Mouse (Mus musculus) adrenal gland, postnatal 10 days (tissue): ENCODE measurements at regions not wholly inside any gene's neighbourhood (a gene's known extent, or its start where the extent isn't known, plus 50 kb on each side); places are given as distances from the start of the nearest gene placed in this dataset.

Experiments used
- DNase-seq: peaks from one replicate; pipeline ENCODE4 v3.0.0; 2021; ENCODE audit warnings: mixed read lengths

- no peak for DNase-seq
Measured at GRCm38 (mm10) chr2:72674856-72675440, 199.0 kb downstream of the Cdca7 start.

- no peak for DNase-seq
Measured at GRCm38 (mm10) chr2:72677731-72678130, 201.8 kb downstream of the Cdca7 start.

DNA sequence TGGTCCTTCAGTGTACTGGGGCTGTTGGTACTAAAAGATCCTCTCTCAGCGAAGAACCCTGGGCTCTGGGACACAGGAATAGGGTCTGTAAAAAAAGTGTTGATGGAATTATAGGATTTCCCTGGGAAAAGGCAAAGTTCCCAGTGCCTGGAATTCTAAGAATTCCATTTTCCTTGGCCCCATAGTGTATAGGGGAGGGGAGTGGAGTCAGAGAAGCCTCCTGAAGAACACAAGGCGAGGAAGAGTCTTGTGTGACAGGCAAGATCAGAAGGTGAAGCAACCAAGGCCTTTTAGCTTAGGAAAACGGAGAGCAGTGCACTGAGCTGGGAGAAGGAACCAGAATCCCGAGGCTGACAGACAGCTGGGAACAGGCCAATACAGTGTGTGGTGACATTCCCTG, 212.1 kb downstream of the Cdca7 start:
- no peak for DNase-seq

DNA sequence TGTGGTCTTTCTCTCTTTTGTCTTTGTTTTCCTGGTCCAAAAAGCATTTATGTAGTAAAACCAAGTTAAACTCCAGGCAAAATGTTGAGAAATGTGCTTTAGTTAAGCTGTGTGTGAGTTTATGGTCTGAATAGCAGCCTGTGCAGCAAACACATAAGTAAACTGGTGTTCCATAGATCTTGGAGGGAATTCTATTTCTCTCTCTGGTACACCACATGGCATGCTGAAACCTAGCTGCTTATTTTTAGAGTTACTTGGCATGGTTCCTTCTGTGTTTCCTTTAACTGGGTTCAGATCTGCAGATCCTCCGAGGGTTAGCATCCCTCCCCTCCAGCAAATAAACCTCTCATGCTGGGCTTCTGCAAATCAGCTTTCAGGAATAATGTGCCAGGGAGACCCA, 225.1 kb downstream of the Cdca7 start:
- DNase-seq = no peak

DNA sequence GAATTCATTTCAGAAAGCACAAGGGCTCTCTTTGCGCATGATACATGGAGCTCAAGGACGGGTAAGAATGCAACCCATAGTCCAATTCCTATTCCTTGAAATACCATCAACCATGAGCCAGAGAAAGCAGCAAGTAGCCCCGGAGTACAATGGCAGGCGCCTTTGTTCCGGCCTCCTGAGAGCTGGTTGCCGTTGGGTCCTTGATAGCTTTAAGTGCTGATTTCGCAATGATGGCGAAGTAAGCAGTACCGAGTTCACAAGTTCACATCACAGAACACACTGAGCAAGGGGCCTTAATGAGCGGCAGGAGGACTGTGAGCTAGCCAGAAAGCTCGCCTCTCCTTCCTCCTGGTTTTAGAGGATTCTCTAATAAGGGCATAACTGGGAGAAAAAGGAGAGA, 227.3 kb downstream of the Cdca7 start:
- DNase-seq = no peak

DNA sequence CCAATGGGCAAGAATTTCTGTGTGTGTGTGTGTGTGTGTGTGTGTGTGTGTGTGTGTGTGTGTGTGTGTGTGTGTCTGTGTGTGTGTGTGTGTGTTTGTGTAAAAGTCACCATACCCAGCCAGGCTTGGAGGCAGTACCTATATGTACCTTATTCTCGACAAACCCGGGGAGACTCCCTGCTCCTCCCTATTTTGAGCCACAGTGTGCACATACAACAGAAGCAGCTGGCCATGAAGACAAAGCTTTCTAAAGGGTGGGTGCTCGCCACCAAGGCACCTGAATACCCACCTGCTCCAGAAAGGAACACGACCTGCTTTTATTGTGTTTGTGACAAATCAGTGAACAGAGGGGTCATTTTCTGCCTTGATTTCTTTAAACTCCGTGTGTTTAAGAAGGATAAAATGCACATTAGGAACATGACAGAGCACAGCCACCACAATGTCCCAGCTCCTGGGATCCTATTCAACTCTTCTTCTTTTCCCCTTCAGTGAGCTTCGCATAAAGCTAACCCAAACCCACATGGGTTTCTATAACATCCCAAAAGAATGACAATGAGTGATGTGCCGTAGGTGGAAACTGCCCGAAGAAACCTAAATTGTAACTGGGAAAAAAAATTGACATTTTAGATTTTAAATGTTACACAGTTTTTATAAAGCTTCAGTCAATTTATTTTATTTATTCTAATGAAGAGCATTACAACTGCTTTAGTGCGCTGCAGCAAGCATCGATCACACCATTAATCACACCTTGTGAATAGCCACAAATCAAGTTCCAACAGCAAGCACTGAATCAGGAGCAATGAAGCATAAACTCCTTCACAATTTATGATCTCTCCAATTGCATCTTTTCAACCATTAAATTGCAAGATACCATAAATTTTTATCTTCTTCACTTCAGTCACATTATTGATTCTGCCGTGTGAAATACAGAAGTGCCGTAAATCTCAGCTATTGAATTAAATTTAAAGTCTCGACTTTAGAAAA, 232.0 kb downstream of the Cdca7 start:
- DNase-seq = no peak

GRCm38 (mm10) chr2:72716931-72717330, 241.0 kb downstream of the Cdca7 start:
- DNase-seq = no peak

- DNase-seq = peak; percentile 77
Measured at GRCm38 (mm10) chr2:72728699-72729098, 251.5 kb downstream of the Sp3 start.

DNA sequence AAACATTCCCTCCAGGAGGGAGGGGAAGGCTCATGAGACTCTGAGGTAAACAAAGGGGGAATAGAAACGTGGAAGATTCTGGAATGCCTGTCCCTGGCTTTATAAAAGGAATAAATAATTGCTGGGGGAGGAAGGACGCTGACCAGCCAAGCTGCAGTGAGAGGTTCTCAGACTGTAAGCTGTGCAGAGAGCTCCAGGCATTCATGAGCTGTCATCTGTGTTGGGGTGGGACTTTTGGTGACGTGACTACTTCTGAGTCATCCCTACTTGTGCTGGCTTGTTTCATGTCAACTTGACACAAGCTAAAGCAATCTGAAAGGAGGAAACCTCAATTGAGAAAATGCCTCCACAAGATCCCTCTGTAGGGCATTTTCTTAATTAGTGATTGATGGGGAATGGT, 246.9 kb downstream of the Sp3 start:
- DNase-seq = no peak

GRCm38 (mm10) chr2:72735035-72735434, 245.2 kb downstream of the Sp3 start:
- no peak for DNase-seq

GRCm38 (mm10) chr2:72736685-72737084, 243.6 kb downstream of the Sp3 start:
- no peak for DNase-seq

DNA sequence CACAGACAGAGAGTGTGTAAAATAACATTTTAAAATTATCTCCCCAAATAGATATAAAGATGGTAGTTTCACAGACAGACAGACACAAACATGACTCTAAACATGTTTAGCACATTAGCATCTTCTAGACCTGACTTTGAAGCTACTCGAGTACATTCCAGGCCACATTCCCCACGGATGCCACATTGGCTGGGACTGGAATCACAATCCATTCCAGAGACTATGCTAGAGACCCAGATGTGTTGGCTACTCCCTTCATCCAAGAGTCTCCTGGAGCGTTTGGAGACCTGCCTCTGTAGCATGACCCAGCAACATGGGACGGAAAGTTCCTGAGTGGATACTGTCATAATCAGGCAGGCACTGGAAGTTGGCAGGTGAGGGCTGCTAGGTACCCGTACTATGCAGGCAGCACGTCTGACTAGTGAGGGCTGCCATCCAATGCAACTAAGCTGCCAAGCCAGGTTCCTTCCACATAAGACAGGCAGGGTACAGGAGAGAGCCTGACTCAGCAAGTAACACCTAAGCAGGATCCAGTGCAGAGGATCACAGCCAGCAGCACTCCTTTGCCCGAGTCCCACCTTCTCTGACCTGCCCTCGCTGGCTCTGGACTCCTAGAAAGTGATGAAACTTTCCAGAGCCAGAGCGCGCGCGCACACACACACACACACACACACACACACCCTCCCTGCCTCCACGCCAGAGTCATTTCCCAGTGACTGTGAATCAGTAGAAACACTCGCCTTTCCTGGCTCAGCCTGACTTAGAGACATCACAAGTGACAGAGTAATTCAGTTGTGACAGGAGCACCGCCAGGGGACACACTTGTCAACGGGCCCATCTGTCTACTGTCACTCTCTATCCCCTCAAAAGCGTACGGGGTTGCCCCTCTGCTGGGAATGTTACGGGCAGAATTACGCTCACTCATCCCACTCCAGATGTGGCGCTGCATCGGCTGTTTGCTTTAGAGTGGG, 239.6 kb downstream of the Sp3 start:
- peak; percentile 54 for DNase-seq

DNA sequence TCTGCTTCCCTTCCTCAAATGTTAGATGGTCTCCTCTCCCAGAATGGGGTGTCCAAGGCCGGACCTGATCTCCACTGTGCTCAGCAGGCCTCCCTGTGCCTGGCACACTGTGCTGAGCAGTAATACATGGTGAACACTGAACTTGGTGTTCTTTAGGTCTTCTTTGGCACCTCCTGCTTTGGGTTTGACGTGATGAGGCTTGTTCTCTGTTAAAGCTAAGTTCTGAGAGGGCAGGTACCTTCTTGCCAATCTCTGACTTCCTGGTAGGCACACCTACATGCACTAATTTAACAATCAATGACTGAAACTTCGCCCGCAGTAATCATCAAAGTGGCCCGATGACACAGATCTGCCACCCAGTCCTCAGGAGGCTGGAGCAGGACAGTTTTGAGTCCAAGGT, 238.5 kb downstream of the Sp3 start:
- no peak for DNase-seq

- DNase-seq = peak; percentile 24
Measured at GRCm38 (mm10) chr2:72743651-72744050, 236.6 kb downstream of the Sp3 start.

DNA sequence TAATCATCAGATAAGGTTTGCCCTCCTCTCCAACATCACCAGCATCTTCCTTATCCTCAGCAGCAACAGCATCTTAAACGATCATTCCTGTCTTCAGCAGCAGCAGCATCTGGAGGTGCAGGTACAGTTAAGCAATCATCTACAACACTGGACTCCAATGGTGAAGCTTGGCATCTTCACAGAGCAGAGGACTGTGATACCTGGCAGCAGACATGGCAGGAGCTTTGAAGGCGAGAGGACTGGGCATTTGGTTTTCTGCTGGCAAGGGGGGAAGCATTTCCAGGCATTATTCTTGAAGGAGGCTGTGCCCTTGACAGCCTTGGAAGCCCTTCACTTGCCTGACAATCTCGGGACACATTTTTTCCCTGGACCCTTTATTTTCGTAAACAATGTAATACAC, 235.3 kb downstream of the Sp3 start:
- DNase-seq = no peak

DNA sequence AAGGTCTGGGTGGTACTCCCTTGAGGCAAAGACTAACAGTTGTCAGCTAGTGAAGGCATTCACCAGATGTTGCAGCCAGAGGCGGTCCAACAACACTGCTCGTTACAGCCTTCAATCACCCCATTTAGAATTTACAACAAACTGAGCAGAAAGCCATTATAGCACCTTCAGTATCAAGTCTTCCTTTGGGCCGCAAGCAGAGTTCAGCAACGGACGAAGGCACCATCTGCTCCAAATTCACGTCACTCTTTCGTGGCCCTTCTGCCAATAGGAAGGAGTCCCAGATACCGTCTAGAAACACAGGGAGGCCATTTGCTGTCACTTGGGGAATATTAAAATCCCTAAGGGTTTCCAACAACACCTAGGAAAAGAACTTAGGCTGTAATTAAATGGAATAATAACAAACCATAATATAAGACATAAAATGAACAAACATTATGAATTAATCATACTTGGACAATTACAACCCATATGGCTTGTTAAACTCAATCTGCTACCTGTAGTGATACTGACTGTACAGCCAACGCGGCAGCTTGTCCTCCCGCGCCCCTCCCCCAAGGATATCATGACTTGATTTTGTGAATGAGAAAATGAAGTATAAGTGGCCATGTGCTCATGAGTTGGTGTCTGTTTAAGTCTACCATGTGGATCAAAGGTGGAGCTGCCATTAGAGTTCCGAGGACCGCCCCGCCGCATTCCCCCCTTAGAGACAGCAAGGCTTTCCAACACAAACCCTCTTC, 233.6 kb downstream of the Sp3 start:
- no peak for DNase-seq

GRCm38 (mm10) chr2:72747299-72747698, 232.9 kb downstream of the Sp3 start:
- no peak for DNase-seq

GRCm38 (mm10) chr2:72749495-72749894, 230.8 kb downstream of the Sp3 start:
- DNase-seq = no peak

GRCm38 (mm10) chr2:72751441-72751840, 228.8 kb downstream of the Sp3 start:
- peak; percentile 19 for DNase-seq

DNA sequence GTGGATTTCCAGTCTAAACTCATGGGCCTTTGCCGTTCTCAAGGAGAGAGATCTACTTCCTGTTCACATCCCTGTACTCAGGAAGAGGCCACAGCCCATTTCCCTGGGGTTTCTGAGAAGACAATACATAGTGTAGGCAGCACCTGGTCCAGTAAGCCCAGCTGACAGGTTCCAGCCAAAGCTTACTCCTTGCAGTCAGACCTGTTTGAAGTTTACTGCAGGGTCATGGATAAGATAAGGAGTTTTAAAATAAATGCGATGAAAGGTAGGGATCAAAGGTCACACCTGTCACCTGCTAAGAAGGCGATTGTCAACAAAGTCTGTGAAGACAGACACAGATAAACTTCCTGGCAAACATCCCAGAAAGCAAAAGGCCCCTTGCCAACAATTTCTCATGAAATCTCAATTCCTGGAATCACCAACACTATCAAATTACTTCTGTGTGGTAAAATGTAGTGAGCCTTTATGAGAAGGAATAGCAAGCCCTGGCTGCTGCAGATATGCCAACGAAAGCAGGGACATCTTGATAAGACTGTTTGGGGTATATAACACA, 227.5 kb downstream of the Sp3 start:
- DNase-seq = peak; percentile 40
